In the genomic region with DNA sequence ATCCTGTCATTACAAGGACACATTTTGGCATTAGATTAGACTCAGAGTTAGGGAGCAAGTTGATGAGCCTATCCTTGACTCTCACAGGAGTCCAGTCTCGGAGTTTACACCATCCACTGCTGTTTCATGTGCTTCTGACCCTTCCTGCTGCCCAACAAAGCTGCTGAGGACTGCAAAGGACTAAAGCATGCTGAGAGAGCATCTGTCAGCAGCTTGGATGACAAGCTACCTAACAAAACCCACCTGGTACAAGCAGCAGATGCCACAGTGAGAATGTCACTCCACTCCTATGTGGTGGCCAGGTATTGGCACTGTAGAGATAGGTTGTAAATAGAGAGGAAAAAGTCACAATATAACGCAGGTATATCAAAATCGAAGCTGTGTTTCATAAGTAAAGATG, we compare ENCODE assay signal across 11 mouse cellular contexts. TPM values are rescaled to one million over a fixed set of nuclear protein-coding genes. Genes with fewer than 3 reads are reported as not detected.
"Had no signal": no experiment of that assay in that cellular context is flagged by ENCODE, and none has a peak within 500 bp of the region (broad histone marks: within the 10 kb centered on the region; RNA-seq: fewer than 3 reads in every experiment).

No protein-coding gene starts in this region.

- H3K4me1 ChIP-seq: limb, embryonic 15.5 days; liver, embryonic 12.5 days; midbrain, embryonic 10.5 days had no signal

- DNase-seq: kidney, postnatal 10 days; kidney, postnatal 4 days; lung, embryonic 14.5 days; lung, postnatal 10 days; lung, postnatal 4 days; right cerebral cortex, postnatal 25 days had no signal

- H3K4me3 ChIP-seq: limb, embryonic 15.5 days; liver, embryonic 12.5 days; midbrain, embryonic 10.5 days had no signal

- H3K4me2 ChIP-seq: limb, embryonic 15.5 days; liver, embryonic 12.5 days; lung, embryonic 14.5 days had no signal

- H3K9ac ChIP-seq: limb, embryonic 15.5 days; liver, embryonic 12.5 days; lung, embryonic 14.5 days had no signal

- H3K27me3 ChIP-seq: limb, embryonic 15.5 days; liver, embryonic 12.5 days had no signal

- ATAC-seq: liver, embryonic 12.5 days; midbrain, embryonic 16.5 days had no signal

- H3K9me3 ChIP-seq: limb, embryonic 15.5 days; liver, embryonic 12.5 days; midbrain, embryonic 10.5 days had no signal

- H3K36me3 ChIP-seq: limb, embryonic 15.5 days; liver, embryonic 12.5 days; midbrain, embryonic 10.5 days had no signal

- H3K27ac ChIP-seq: limb, embryonic 15.5 days; liver, embryonic 12.5 days; midbrain, embryonic 10.5 days had no signal

RNA-seq across cellular contexts. Expression of a gene that starts 22.7 kb away (rescaled TPM):
- total RNA-seq: megakaryocyte, adult 5-6 weeks had no signal
